Mouse (Mus musculus): ENCODE results near the gene Olfr873.
"Not testable (repeated sequence)": the region's sequence is repeated elsewhere in the genome, so short reads cannot be mapped to it uniquely, and the experiment has no call there.

Gene Olfr873

GRCm38 (mm10) chr9:20298232-20298631 is at the start of gene Olfr873:
Gene Olfr873 (plus strand): TSS chr9:20298532.
- DNase-seq, result no peak

DNA sequence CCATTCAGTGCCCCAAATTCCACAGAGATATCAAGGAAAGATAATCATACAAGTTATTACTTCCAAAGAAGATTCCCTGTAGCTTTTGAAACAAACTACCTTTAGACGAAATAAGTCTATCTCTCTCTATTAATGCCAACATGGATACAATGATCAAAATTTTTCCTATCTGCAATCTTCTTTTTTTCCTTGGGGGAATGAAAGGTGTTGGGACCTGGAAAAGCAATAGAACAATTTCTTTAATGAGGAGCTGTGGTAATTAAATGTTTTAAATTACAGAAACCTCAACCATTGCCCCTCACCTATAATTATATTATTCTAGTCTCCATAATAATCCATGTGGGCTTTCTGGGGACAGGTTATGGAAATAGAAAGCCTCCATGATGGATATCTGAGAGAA is 16.3 kb upstream of the Olfr873 start, which contains the start of gene Olfr39:
Olfr39 (plus strand) TSS at position 301 of the 400 bp plus-strand sequence.
- DNase-seq, result no peak

DNA sequence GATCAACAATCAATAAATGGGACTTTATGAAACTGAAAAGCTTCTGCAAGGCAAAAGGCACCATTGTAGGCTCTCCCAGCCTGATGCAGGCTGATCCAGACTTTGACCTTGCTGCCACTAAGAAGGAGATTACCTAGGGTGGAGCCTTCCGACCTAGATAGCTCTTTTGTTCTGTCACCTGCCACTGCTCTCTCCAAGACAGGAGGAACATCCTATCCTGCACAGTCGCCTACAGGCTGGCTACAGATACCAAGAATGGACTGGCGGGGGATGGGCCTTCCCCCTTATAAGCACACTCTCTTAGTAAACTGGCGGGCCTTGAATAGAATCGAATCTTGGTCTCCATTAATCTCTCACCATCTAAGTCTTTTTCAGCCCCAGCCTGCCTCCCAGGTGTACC is 2.8 kb upstream of the Olfr873 start:
- not testable (repeated sequence) for DNase-seq

DNA sequence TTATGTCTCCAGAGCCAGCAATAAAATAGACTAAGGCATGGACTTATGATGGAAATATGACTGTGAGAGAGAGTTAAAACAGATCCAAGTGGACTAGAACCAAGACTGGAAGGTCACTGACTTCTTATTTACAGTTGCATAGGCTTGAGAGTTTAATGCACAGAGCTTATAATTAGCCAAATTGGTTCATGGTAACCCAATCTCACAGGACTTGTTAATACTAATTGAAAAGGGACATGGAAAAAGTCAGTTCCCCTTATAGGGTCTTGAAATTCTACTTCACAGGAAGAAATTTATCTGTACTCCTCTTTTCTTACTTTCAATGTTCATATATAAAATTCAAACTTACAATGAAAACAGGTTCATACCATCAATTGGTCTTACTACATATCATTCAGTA is 37.7 kb downstream of the Olfr873 start, which contains the start of gene Olfr18:
Olfr18 (minus strand) TSS at position 101 of the 400 bp plus-strand sequence.
- DNase-seq, result no peak

GRCm38 (mm10) chr9:20348501-20348900 is 50.2 kb downstream of the Olfr873 start:
- DNase-seq, result no peak

Measured in cerebellum, adult 8-10 months (tissue).